Mouse (Mus musculus): ENCODE measurements around the gene Rfpl4. TPM values are rescaled to one million over a fixed set of nuclear protein-coding genes. Genes with fewer than 3 reads are reported as not detected.
"Not testable (repeated sequence)": the region's sequence is repeated elsewhere in the genome, so short reads cannot be mapped to it uniquely, and the experiment has no call there.

Gene Rfpl4
- total RNA-seq, 4 experiments from 2014 or later: not detected

DNA sequence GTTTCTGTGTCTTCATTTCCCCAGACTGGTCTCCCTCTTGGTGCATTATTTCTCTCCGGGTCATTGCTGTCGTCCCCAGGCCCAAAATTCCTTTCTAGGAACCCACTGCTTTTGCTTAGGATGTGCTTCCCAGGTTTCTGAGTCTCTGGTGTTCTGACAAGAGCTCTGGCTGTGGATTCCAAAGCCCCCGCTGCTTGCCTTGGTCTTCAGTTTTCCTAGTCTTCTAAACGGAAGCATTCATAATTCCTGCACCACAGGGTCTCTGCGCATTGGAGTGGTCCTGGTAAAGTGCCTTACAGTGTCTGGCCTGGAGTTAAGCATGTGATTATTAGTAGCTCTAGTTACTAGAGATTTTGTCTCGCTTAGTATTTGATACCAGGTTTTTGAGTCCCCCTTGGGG, 35.9 kb downstream of the Rfpl4 start:
- DNase-seq (ENCODE audit: low spot score in 2 of 2): no peak

DNA sequence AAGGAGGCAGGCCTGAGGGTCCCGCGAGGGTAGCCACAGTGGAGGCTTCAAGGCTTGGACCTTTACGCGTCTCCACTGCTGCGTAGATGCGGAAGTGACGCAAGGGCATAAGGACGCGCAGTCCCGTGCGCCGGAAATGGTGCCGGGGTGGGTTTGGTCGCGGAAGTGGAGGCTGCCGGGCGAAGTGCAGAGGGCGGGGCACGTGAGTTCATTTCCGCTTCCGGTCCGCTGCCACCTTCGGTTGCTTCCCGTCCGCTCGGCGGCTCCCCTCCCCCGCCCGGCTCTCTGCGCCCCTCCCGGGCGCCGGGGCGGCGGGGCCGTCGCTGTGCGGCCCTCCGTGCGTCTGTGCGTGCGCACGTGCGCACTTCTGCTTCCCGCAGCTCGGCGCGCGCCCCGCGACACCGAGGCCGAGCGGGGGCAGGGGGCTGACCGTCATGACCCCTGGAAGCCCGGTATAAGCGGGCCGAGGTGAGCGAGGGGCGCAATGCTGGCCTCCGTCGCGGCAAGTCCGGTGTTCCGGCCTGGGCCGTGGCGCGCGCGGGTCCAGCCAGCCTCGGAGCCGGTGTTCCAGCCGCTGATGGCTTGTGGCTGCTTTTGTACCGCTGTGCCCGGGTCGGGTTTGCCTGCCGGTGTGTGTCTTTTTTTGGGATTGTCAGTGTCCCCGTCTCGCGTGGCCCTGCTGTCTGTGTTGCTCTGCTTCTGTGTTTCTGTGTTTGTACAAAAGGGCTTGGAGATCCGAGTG, 36.6 kb downstream of the Rfpl4 start, which contains the start of gene Epn1:
Epn1 (plus strand) TSS at position 226 of the 742 bp plus-strand sequence.
- DNase-seq (ENCODE audit: low spot score in 2 of 2): peak; percentile 91 to 95

DNA sequence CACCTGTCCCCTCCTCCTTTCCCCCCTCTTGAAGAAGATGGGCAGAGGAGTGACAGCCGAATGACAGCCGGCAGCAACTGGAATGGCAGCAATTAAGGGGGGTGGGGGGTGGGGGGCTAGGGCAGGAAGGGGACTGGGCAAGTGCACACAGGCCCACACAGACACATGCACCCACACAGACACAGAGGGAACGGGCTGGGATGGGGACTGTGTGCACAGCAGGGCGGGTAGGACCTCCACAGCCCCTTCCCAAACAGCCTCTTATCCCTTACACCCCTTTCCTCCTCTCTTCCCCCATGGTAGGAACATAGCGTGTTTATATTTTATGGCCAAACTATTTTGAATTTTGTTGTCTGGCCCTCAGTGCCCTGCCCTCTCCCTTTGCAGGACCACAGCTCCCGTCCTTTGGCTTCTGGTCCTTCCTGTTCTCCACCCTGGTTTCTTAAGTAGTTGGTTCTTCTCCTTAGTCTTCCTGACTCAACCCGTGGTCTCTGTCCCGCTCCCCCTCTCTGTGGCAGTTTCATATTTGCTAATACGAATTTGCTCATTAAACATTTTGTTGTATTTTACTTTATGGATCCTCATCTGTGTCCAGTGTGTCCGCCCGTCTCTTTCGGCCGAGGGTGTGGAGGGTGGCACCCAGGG, 37.3 kb downstream of the Rfpl4 start:
- not testable (repeated sequence) for DNase-seq (ENCODE audit: low spot score in 2 of 2)

DNA sequence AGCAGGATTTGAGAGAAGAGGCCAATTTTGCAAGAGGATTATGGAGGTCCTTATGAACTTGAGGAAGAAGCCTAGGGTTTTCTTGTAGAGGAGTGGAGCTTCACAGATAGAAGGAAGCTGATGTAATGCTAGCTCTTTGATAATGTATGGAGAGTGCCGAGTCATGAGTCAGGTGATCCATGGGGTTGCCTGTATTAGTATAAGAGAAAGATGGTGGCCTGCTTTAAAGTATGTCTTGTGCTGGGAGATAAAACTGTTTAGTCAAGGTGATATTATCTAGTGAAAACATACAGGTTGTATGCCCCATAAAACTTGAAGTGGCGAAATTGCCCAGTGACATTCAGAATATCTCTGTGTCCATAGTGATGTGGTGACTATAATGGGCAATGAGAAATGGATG, 39.8 kb downstream of the Rfpl4 start:
- no peak for DNase-seq (ENCODE audit: low spot score in 2 of 2)

DNA sequence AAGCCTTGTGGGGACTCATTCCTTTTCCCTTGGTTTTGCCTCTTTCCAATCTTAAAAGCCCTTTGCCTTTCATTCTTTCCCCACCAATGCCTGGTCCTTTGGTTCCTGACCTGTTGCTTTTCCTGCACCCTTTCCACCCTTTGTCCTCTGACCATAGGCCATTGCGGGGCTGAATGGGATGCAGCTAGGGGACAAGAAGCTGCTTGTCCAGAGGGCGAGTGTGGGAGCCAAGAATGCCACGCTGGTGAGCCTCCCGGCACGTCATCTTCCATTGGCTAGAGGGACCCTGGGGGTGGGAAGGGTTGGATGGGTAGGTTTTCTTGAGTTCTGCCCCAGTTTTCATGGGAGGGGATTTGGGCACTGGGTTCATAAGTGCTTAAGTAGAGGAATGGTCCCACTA, 41.8 kb downstream of the Rfpl4 start:
- DNase-seq (ENCODE audit: low spot score in 2 of 2): no peak

DNA sequence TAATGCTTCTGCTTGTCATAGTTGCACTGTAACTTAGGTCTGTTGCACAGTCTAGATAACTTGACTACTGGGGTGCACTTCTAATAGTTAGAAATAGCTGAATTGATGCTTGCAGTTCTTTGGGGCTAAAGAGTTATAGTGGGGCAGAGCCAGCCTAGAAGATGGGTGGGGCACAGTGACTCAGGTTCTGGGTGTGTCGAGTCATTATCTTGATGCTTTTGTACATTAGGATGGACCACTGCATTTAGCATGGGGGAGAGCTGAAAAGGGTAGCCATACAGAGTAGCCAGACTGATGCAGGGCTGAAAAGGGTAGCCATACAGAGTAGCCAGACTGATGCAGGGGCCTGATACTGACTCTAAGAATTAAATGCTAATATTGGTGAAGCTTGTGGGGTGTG, 43.2 kb downstream of the Rfpl4 start:
- no peak for DNase-seq (ENCODE audit: low spot score in 2 of 2)

DNA sequence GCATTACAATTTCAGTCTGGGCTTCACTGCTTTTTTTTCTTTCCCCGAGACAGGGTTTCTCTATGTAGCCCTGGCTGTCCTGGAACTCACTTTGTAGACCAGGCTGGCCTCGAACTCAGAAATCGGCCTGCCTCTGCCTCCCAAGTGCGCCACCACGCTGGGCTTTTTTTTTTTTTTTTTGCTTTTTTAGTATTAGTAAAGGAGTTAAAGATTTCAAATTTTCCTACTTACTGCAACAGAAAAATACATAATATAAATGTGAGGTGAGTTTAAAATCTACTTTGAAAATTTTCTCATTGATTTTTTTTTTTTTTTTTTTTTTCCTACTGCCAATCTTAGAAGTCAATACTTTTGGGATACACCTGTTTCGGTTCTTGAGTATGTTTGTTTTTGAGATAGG, 51.9 kb downstream of the Rfpl4 start:
- DNase-seq (ENCODE audit: low spot score in 2 of 2): no peak

DNA sequence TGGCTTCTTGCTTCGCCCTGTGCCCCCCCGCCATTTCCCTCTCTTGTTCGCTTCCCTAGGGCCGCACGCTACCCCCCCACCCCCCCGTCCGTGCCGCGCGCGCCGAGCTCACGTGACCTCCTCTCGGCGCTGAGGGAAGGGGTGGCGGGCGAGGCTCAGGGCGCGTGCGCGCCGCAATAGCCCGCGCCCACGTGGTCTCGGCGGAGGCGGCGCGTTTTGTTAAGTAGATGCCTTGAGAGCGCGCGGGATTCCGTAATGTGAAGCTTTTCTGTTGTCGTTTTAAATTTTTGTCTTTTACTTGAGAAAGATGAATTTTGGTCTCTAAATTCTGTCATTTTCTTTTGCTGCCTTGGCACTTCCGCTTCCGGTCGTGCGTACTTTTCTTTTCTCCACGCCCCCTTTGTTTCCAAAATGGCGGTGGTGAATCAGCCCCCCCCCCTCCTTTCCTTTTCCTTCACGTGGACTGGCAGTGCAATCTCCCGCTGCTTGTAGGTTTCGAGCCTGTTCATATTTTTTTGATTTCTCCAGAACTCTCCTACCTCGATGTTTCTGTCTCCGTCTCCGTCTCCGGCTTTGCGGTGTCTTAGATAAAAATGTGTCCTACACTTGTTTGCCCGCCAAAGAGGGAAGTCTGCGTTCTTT, 54.3 kb downstream of the Rfpl4 start:
- no peak for DNase-seq (ENCODE audit: low spot score in 2 of 2)

DNA sequence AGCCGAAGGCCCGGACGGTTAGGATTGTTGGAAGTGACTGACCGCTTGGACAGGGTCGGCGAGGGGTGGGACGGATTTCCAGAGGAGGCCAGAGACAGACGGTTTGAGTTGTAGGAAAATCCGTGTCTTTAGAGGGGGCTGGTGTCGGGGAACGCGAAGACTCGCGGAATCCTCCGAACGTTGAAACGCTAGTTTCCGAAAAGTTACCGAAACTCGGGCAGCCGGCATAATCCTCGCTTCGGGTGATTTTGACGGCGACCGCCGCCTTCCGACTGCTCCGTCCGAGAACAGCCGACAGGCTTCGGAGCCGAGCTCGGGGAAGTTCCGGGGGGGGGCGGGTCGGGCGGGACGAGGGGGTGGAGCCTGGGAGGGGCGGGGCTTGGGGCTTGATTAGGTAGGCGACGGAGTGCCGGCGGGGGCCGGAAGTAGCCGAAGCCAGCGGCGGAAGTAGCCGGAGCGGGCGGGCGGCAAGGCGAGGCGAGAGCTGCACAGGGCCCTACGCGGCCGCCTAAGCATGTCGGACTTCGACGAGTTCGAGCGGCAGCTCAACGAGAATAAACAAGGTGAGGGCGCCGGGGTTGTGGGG, 54.9 kb downstream of the Rfpl4 start, which contains the start of gene U2af2:
U2af2 (plus strand) TSS at position 370 of the 586 bp plus-strand sequence.
- DNase-seq (ENCODE audit: low spot score in 2 of 2): peak; percentile 82 to 92

DNA sequence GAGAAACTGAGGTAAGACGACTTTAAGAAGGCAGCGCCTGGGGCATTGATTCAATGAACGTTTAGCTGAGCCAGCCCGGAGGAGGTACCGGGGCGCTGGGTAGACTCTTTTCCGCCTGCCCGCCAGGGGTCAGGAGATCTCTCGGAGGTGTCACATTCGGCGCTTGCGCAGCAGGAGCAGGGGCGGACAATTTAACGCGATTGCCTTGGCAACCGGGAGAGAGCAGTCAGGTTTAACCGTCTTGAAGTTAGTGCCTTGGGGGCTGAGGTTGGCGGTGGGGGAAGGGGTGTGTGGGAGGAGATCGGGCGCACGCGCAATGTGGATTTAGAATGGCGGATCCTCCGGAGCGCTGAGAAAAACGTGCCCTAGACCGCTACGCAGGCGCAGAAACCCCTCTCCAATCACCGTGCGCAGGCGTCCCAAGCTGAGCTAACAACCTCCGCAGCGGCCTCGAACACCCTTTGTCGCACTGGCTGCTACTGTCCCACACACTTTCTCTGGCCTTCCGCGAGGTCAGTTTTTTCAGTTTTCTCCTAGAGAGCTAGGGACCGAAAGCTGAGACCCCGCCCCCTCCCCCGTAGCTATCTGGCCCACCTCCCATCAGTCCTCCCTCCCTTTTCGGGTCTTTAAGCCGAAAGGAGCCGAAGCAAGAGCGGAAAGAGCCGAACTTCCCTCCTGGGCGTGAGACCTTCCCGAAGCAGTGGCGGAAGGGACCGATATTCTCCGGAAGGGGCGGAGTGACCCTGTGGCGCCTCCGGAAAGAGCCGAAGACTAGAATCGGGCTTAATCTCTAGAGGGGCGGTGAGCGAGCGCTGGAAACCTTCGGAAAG, 55.6 kb downstream of the Rfpl4 start:
- DNase-seq (ENCODE audit: low spot score in 2 of 2): peak; percentile 96 to 98

DNA sequence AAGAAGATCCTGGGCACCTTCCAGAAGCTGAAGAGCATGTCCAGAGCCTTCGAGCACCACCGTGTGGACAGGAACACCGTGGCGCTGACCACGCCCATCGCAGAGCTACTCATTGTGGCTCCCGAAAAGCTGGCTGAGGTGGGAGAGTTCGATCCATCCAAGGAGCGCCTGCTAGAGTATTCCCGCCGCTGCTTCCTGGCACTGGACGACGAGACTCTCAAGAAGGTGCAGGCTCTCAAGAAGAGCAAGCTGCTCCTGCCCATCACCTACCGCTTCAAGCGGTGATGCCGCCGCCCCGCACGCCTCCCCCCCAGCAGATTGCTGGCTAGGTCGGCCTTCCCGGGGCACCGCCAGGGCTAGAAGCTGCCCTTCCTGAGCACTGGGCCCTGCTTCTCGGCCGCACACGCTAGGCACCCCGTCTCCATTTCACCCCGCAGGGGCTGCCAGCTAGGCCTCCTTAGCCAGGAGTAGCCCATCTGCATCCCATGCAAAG, 56.5 kb downstream of the Rfpl4 start:
- peak in 1 of 2 experiments; percentile 82 for DNase-seq (ENCODE audit: low spot score in 2 of 2)

Small RNAs within 50 kb of the gene (microRNA-seq; reads per million reads assigned to microRNA genes)
- gene Gm26217: 0 reads per million in 2 experiments

Other genes with a start within 250 kb of the Rfpl4 start
- 1 to 10 TPM; 8.3 to 10.0 (median 9.1) TPM for gene Isoc2b, start 246.7 kb downstream of the Rfpl4 start, total RNA-seq (2022)
- gene Isoc2a, start 239.8 kb downstream of the Rfpl4 start, total RNA-seq (2022): 10 to 100 TPM; 16.1 to 17.7 (median 17.1) TPM
- gene Gm36210, start 210.4 kb downstream of the Rfpl4 start, total RNA-seq (2022): under 1 TPM in 3 of 4 experiments, not detected in 1; 0.48 to 0.65 (median 0.51) TPM
- 10 to 100 TPM; 14.7 to 16.8 (median 15.5) TPM for gene Zfp628, start 201.7 kb downstream of the Rfpl4 start, total RNA-seq (2022)
- gene Nat14, start 194.9 kb downstream of the Rfpl4 start, total RNA-seq (2022): 100 to 1,000 TPM in 1 of 4 experiments, 10 to 100 TPM in 3; 94.7 to 100 (median 95.8) TPM
- 1 to 10 TPM; 2.1 to 3.5 (median 2.6) TPM for gene Ssc5d, start 191.2 kb downstream of the Rfpl4 start, total RNA-seq (2022)
- under 1 TPM; 0.16 to 0.68 (median 0.26) TPM for gene Sbk2, start 152.5 kb downstream of the Rfpl4 start, total RNA-seq (2022)
- 1 to 10 TPM in 3 of 4 experiments, under 1 TPM in 1; 0.88 to 1.3 (median 1.1) TPM for gene Sbk3, start 145.8 kb downstream of the Rfpl4 start, total RNA-seq (2022)
- gene Zfp579, start 120.8 kb downstream of the Rfpl4 start, total RNA-seq (2022): 10 to 100 TPM; 23.3 to 31.7 (median 25.0) TPM
- 1 to 10 TPM; 6.3 to 7.8 (median 6.5) TPM for gene Zfp524, start 102.5 kb downstream of the Rfpl4 start, total RNA-seq (2022)
- 10 to 100 TPM; 21.3 to 23.5 (median 23.2) TPM for gene Fiz1, start 102.3 kb downstream of the Rfpl4 start, total RNA-seq (2022)
- not detected for gene Gm44973, start 101.5 kb downstream of the Rfpl4 start, total RNA-seq (2022)
- gene Zfp865, start 96.6 kb downstream of the Rfpl4 start, total RNA-seq (2022): 10 to 100 TPM; 33.5 to 38.8 (median 35.8) TPM
- gene Ccdc106, start 96.4 kb downstream of the Rfpl4 start, total RNA-seq (2022): 10 to 100 TPM; 55.7 to 63.0 (median 59.8) TPM
- gene 4632433K11Rik, start 82.8 kb downstream of the Rfpl4 start, total RNA-seq (2022): 1 to 10 TPM in 1 of 4 experiments, not detected in 3; 1.5 TPM
- gene Zfp784, start 78.5 kb downstream of the Rfpl4 start, total RNA-seq (2022): 1 to 10 TPM; 5.4 to 6.0 (median 5.7) TPM
- gene Zfp580, start 65.4 kb downstream of the Rfpl4 start, total RNA-seq (2022): 10 to 100 TPM; 25.2 to 31.7 (median 27.2) TPM
- gene U2af2, start 54.8 kb downstream of the Rfpl4 start, total RNA-seq (2022): 100 to 1,000 TPM; 159 to 182 (median 174) TPM
- 100 to 1,000 TPM; 395 to 439 (median 410) TPM for gene Epn1, start 36.7 kb downstream of the Rfpl4 start, total RNA-seq (2022)
- gene Rasl2-9, start 9.0 kb upstream of the Rfpl4 start, total RNA-seq (2022): under 1 TPM in 3 of 4 experiments, not detected in 1; 0.34 to 0.51 (median 0.36) TPM
- not detected for gene Vmn1r55, start 32.7 kb upstream of the Rfpl4 start, total RNA-seq (2022)
- not detected for gene Vmn1r56, start 79.8 kb upstream of the Rfpl4 start, total RNA-seq (2022)
- not detected for gene Vmn1r57, start 101.5 kb upstream of the Rfpl4 start, total RNA-seq (2022)
- gene Gm5065, start 233.6 kb upstream of the Rfpl4 start, total RNA-seq (2022): not detected
- not detected for gene Nlrp2, start 234.1 kb upstream of the Rfpl4 start, total RNA-seq (2022)

Data from left cerebral cortex, adult 8-10 months (tissue).